Comparison of ENCODE assay signal across 8 mouse cellular contexts in genomic region chr7:48908521-48909341, GRCm38 (mm10). TPM values are rescaled to one million over a fixed set of nuclear protein-coding genes. Genes with fewer than 3 reads are reported as not detected.
DNase-seq lines count a peak whose midpoint lies in the region; ATAC-seq and TF ChIP-seq lines count a peak whose summit lies in the region.

Gene Nav2, plus strand, starts transcription at chr7:48908716.

- H3K27me3 ChIP-seq in heart, embryonic 13.5 days (replicated peaks) = no peaks in the 10 kb centered on the region
- H3K27me3 ChIP-seq in myocyte (ENCODE audit: control insufficient read depth, insufficient read depth, insufficient read length) = no peaks in the 10 kb centered on the region

- H3ac ChIP-seq in myocyte (ENCODE audit: control insufficient read depth, insufficient read length) = no peak within 1 kb of the TSS

- no peak within 1 kb of the TSS for H3K9ac ChIP-seq in heart, embryonic 13.5 days

- no peaks in the 10 kb centered on the region for H3K79me2 ChIP-seq in myocyte (ENCODE audit: control insufficient read depth, insufficient read depth)

- intact Hi-C loops in left cerebral cortex, postnatal 14 days (cut with DNase I) = no loop called here

- peaks cover 8% of the 10 kb centered on the region for H3K4me1 ChIP-seq in heart, embryonic 13.5 days

- no peak for ATAC-seq in heart, embryonic 13.5 days (ENCODE audit: extremely low read depth, insufficient number of reproducible peaks, low FRiP score, low TSS enrichment)
- no peak for ATAC-seq in erythroblast, adult 5-6 weeks (replicated peaks; ENCODE audit: low FRiP score, poor library complexity, severe bottlenecking)

- no peak for DNase-seq in layer of hippocampus, adult 2 months (ENCODE audit: low spot score in 2 of 2)
- DNase-seq in layer of hippocampus, adult 9-10 months (ENCODE audit: low spot score) = no peak
- peak; percentile 44 for DNase-seq in brain, adult 2 months (ENCODE audit: low read depth, low spot score)
- DNase-seq in left cerebral cortex, postnatal 14 days (ENCODE audit: low spot score in 2 of 2) = no peak
- no peak for DNase-seq in right cerebral cortex, postnatal 4 days

- no peak within 1 kb of the TSS for H3K4me2 ChIP-seq in heart, embryonic 13.5 days
- H3K4me2 ChIP-seq in myocyte (ENCODE audit: low read depth) = no peak within 1 kb of the TSS

- no peak within 1 kb of the TSS for H3K4me3 ChIP-seq in layer of hippocampus, adult 2 months
- H3K4me3 ChIP-seq in heart, embryonic 13.5 days = no peak within 1 kb of the TSS
- H3K4me3 ChIP-seq in myocyte = no peak within 1 kb of the TSS

- H3K36me3 ChIP-seq in heart, embryonic 13.5 days = no peaks in the 10 kb centered on the region
- H3K36me3 ChIP-seq in myocyte (ENCODE audit: control insufficient read depth, insufficient read depth) = no peaks in the 10 kb centered on the region

- TF ChIP-seq POLR2A in myocyte (IDR thresholded peaks at IDR 0.05; ENCODE audit: insufficient read length, low read depth) = no peak

- no peaks in the 10 kb centered on the region for H3K9me3 ChIP-seq in heart, embryonic 13.5 days

- TF ChIP-seq CTCF in layer of hippocampus, adult 2 months (conservative IDR thresholded peaks at IDR 0.05) = no peak

- H3K27ac ChIP-seq in layer of hippocampus, adult 2 months = peak within 1 kb of the TSS; percentile 69; the same call in 1 of the 2 replicates
- H3K27ac ChIP-seq in heart, embryonic 13.5 days (replicated peaks) = no peak within 1 kb of the TSS

- WGBS in heart, embryonic 13.5 days = 47% methylated on average over 8 of the region's 8 CpGs

TF ChIP-seq in myocyte, 11 proteins besides CTCF, POLR2A, EP300 and RAD21:
- no peak for TF ChIP-seq MYOD1 (IDR thresholded peaks at IDR 0.05; ENCODE audit: control insufficient read depth in 1 of 3, insufficient read length in 2 of 3, low read depth in 2 of 3)
- TF ChIP-seq E2F4 (IDR thresholded peaks at IDR 0.05; ENCODE audit: insufficient read depth) = no peak
- TF ChIP-seq MYOG (IDR thresholded peaks at IDR 0.05; ENCODE audit: control insufficient read depth in 1 of 3, insufficient read depth in 1 of 3, insufficient read length in 2 of 3, low read depth in 2 of 3) = no peak
- TF ChIP-seq TCF3 (IDR thresholded peaks at IDR 0.05; ENCODE audit: insufficient read length, low read depth) = no peak
- no peak for TF ChIP-seq MAX (IDR thresholded peaks at IDR 0.05; ENCODE audit: low read depth)

RNA-seq across cellular contexts. Expression of gene Nav2, which starts in this region (rescaled TPM):
- total RNA-seq in layer of hippocampus, adult 2 months (2021) = 100 to 1,000 TPM in 1 of 2 experiments, 10 to 100 TPM in 1; 84.8 to 106 TPM
- 25.3 and 26.1 TPM in 2 replicates for polyA plus RNA-seq in heart, embryonic 13.5 days (2015; fragmentation: Nextera tagmentation; extraction: Ambion mirVana)
- 100 to 1,000 TPM in 1 of 2 experiments, 10 to 100 TPM in 1; 94.6 to 122 TPM for total RNA-seq in left cerebral cortex, postnatal 14 days (2021)
- polyA plus RNA-seq in myocyte (2012; fragmentation: generic; extraction: Trizol) = 21.9 TPM
- total RNA-seq in erythroblast, adult 5-6 weeks (2015; ENCODE audit: low replicate concordance) = 1.9 and 5.6 TPM in 2 replicates
- total RNA-seq in erythroblast, adult 5-6 weeks (2017; ENCODE audit: low replicate concordance) = 3.9 and 4.6 TPM in 2 replicates

Comparison
In these comparisons a context has a peak if more than half of its experiments do, and no peak if none do; other contexts are left out.
1. RNA of gene Nav2 (total RNA-seq): 94.6 to 122 TPM in left cerebral cortex, postnatal 14 days and 84.8 to 106 TPM in layer of hippocampus, adult 2 months; 1.9 to 5.6 TPM in erythroblast, adult 5-6 weeks; every median in the first group is over 10 times any median in the second.